Mouse (Mus musculus) midbrain, embryonic 15.5 days (tissue): ENCODE data around the gene Cisd2. TPM values are rescaled to one million over a fixed set of nuclear protein-coding genes. Genes with fewer than 3 reads are reported as not detected.

Experiments used
- ATAC-seq: fragments of 200-750 bp; cut with Nextera tagmentation; replicated peaks from 2 replicates; pipeline ENCODE4 v1.8.0; 2017; ENCODE audit warnings: moderate TSS enrichment
- H3K27ac ChIP-seq: fragments of 300-500 bp; sonication (generic); 2 replicates; pipeline ENCODE4 v1.5.1; 2015; ENCODE audit warnings: mild to moderate bottlenecking, inconsistent platforms
- H3K27me3 ChIP-seq: fragments of 300-500 bp; sonication (generic); replicated peaks from 2 replicates; pipeline ENCODE4 v1.6.1; 2015; ENCODE audit warnings: inconsistent platforms
- H3K36me3 ChIP-seq: fragments of 300-500 bp; sonication (generic); replicated peaks from 2 replicates; pipeline ENCODE4 v1.6.1; 2015; ENCODE audit warnings: inconsistent platforms
- H3K4me1 ChIP-seq: fragments of 300-500 bp; sonication (generic); 2 replicates; pipeline ENCODE4 v1.6.1; 2015; ENCODE audit warnings: inconsistent platforms
- H3K4me2 ChIP-seq: fragments of 300-500 bp; sonication (generic); 2 replicates; pipeline ENCODE4 v1.6.1; 2015; ENCODE audit warnings: inconsistent platforms, mild to moderate bottlenecking, moderate library complexity
- H3K4me3 ChIP-seq: fragments of 300-500 bp; sonication (generic); 2 replicates; pipeline ENCODE4 v1.5.1; 2015; ENCODE audit warnings: mild to moderate bottlenecking, inconsistent platforms
- H3K9ac ChIP-seq: fragments of 300-500 bp; sonication (generic); 2 replicates; pipeline ENCODE4 v1.6.1; 2015; ENCODE audit warnings: mild to moderate bottlenecking, inconsistent platforms
- H3K9me3 ChIP-seq: fragments of 300-500 bp; sonication (generic); 2 replicates; pipeline ENCODE4 v1.6.1; 2016; ENCODE audit warnings: inconsistent platforms
- WGBS: fragments of 180-500 bp; shearing (Covaris S2); methylation state at CpG from one replicate; pipeline ENCODE4 v1.1.7; 2015; ENCODE audit warnings: mixed read lengths; 5-methylcytosine and 5-hydroxymethylcytosine counted together
- polyA plus RNA-seq: library from polyadenylated mRNA; unstranded; fragments of >200 nt; fragmentation: Nextera tagmentation; extraction: Ambion mirVana; gene quantifications from 2 replicates; pipeline ENCODE4 v1.2.1, GENCODE M21; 2015

Gene Cisd2
- polyA plus RNA-seq, 1 experiment from 2014 or later = 72.0 TPM

- H3K9ac ChIP-seq = peak within 1 kb of the TSS; percentile 84
- peaks cover 28% of the 10 kb centered on the region for H3K4me1 ChIP-seq
- peak; percentile 97 for ATAC-seq
- WGBS = under 1% methylated on average over 56 of the region's 56 CpGs
- no peaks in the 10 kb centered on the region for H3K36me3 ChIP-seq
- H3K27ac ChIP-seq = peak within 1 kb of the TSS; percentile 100
- H3K4me3 ChIP-seq = peak within 1 kb of the TSS; percentile 86
- H3K27me3 ChIP-seq = no peaks in the 10 kb centered on the region
- peak within 1 kb of the TSS; percentile 72 for H3K4me2 ChIP-seq
- H3K9me3 ChIP-seq = no peaks in the 10 kb centered on the region
Observed at GRCm38 (mm10) chr3:135437758-135438495, 14.2 kb upstream of the Cisd2 start, which contains the start of gene Ube2d3. TSS of gene Ube2d3 (plus strand) at chr3:135438149.

DNA sequence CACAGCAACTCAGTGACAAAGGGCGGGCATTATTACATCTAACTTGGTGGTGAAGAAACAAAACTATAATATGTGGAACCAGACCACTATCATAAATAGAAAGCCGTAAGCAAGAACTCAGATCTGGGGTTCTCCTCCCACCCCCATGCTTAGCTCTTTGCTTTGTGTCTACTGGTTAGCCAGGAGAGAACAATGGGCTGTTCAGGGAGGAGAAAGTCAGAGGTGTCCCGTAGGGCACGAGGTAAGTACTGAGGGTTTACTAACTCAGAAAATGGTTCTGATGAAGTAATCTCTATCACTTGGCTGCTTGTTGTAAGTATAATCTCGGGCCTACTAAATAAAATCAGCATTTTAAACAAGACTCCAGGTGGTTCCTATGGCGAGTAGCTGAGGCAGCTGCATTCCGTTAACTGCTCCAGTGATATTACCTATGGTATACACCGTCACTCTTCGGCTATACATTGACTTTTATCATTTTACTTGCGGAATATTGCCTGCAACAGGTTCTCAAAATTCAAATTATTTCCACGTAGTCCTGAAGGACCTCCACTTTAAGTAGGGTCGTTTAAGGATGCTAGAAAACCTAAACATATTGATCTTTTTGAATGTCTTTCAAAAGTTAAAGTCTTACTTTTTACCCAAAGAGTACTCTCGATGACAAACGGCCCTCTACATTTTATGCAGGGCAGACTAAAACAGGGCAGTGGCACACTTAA, 13.3 kb upstream of the Cisd2 start:
- peak overlapping the region; percentile 54 for H3K4me2 ChIP-seq
- peak overlapping the region; percentile 43 for H3K9ac ChIP-seq

DNA sequence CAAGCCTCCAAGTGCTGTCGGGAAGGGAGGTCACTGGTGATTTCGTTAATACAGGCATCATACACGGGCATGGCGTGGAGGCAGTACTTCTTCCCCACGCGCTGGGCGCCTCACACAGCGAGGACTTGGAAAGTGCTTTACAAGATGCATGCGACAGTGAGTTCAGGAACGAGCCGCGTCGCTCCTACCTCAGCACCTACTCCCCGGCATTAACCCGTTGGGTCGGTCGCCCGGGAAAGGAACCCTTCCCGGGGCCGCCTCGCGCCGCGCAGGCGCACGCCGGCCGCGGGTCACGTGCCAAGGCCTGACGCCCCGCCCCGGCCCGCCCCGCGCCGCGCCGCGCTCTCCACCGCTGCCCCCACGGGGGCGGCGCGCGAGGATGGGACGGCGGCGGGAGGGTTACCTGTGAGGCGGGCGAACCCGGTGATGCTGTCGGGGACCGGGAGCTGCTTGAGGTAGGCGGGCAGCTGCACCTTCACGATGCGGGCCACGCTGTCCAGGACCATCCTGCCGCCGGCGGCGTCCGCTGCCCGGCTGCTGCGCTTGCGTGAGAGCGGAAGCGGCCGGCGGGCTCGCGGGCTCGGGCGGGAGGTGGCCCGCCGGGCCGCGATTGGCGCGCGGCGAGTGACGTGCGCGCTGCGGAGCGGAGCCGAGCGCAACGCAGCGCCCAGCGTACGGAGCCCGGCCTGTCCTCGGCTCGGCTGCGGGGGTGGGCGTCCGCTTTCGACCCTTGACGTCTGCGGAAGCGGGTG, 693 bp downstream of the Cisd2 start:
- under 1% methylated on average over 103 of the region's 103 CpGs for WGBS
- Histone ChIP-seq H3K36me3 (no peaks in the 10 kb centered on the region), H3K4me3 (peak overlapping the region; percentile 73), H3K9me3 (no peaks in the 10 kb centered on the region), H3K4me1 (peaks cover 26% of the 10 kb centered on the region), H3K27me3 (no peaks in the 10 kb centered on the region), H3K27ac (peak overlapping the region; percentile 99), H3K4me2 (peak overlapping the region; percentile 77), H3K9ac (peak overlapping the region; percentile 78)
- ATAC-seq = peak; percentile 99

More for the DNA sequence above, 13.3 kb upstream of the Cisd2 start:
- H3K36me3 ChIP-seq = no peaks in the 10 kb centered on the region
- H3K4me1 ChIP-seq = peaks cover 24% of the 10 kb centered on the region
- no peaks in the 10 kb centered on the region for H3K27me3 ChIP-seq
- peak overlapping the region; percentile 100 for H3K27ac ChIP-seq
- H3K4me3 ChIP-seq = peak overlapping the region; percentile 86
- no peak for ATAC-seq
- WGBS = 32% methylated on average over 14 of the region's 14 CpGs
- no peaks in the 10 kb centered on the region for H3K9me3 ChIP-seq

- H3K27ac ChIP-seq = peak overlapping the region; percentile 99
- H3K27me3 ChIP-seq = no peaks in the 10 kb centered on the region
- WGBS = 30% methylated on average over 8 of the region's 8 CpGs
- peaks cover 26% of the 10 kb centered on the region for H3K4me1 ChIP-seq
- ATAC-seq = peak; percentile 4; the same call in 1 of the 2 replicates
- H3K9me3 ChIP-seq = no peaks in the 10 kb centered on the region
- peak overlapping the region; percentile 78 for H3K9ac ChIP-seq
- H3K4me2 ChIP-seq = peak overlapping the region; percentile 77
- peak overlapping the region; percentile 73 for H3K4me3 ChIP-seq
- no peaks in the 10 kb centered on the region for H3K36me3 ChIP-seq
Observed at GRCm38 (mm10) chr3:135422232-135422855, 1.4 kb downstream of the Cisd2 start.

DNA sequence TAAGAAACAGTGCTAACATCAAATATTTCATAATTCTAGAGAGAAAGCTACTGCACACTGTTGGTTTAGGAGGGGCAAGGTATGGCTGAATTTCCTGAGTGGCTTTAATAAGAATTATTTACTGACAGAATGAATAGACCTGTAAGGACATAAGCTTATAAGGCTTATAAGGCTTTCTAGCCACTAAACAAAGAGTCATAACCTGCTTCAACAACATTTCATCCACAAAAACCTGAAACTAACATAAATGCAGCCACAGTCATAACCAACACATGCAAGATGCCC, 2.5 kb downstream of the Cisd2 start:
- Histone ChIP-seq H3K9ac (no peak overlapping the region), H3K4me2 (no peak overlapping the region), H3K36me3 (no peaks in the 10 kb centered on the region; the same call in 1 of the 2 replicates), H3K4me3 (no peak overlapping the region), H3K27ac (no peak overlapping the region), H3K27me3 (no peaks in the 10 kb centered on the region), H3K4me1 (peaks cover 26% of the 10 kb centered on the region), H3K9me3 (no peaks in the 10 kb centered on the region)
- ATAC-seq = no peak

DNA sequence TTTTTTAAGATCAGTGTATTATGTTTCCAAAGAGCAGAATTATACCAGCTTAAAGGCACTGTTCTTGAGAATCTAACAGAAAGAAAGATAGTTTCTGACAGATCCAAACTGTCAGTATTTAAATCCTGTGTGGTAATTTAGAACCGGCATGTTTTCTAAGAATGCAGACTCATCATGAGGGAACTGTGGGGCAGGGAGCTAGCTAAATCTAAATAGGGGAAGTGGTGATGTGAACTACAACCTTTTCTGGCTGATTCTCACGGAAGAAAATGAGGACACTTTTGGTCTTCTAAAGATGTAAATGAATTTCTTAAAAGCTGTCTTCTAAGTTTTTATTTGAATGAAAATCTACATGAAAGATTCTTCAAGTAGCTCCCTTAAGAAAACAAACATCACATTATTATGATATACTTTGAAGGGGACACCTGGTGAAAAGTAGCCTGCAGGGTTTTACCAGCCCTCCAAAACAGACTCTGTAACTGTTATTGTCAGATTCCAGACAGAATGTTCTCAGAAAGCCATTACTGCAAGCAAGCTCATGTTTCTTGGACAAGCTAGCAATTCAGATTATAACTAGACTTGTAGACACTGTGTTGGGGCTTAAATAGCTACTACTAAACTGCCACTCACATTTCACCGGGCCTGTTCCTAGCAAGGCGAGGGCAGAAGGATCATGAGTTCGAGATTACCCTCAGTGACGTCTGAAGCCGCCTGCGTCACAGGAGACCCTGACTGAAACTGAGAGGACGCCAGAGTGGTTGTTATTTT, 3.0 kb downstream of the Cisd2 start:
- H3K27me3 ChIP-seq = no peaks in the 10 kb centered on the region
- ATAC-seq = no peak
- H3K9ac ChIP-seq = no peak overlapping the region
- H3K36me3 ChIP-seq = no peaks in the 10 kb centered on the region; the same call in 1 of the 2 replicates
- H3K9me3 ChIP-seq = no peaks in the 10 kb centered on the region
- 90% methylated on average over 9 of the region's 9 CpGs for WGBS
- peaks cover 26% of the 10 kb centered on the region for H3K4me1 ChIP-seq
- no peak overlapping the region for H3K27ac ChIP-seq
- no peak overlapping the region for H3K4me2 ChIP-seq
- no peak overlapping the region for H3K4me3 ChIP-seq

GRCm38 (mm10) chr3:135417799-135418198, 5.9 kb downstream of the Cisd2 start:
- Histone ChIP-seq H3K36me3 (no peaks in the 10 kb centered on the region; the same call in 1 of the 2 replicates), H3K9ac (no peak overlapping the region), H3K27ac (no peak overlapping the region), H3K4me1 (peaks cover 18% of the 10 kb centered on the region), H3K9me3 (no peaks in the 10 kb centered on the region), H3K27me3 (no peaks in the 10 kb centered on the region), H3K4me2 (no peak overlapping the region), H3K4me3 (no peak overlapping the region)
- 85% methylated on average over 3 of the region's 3 CpGs for WGBS
- no peak for ATAC-seq

DNA sequence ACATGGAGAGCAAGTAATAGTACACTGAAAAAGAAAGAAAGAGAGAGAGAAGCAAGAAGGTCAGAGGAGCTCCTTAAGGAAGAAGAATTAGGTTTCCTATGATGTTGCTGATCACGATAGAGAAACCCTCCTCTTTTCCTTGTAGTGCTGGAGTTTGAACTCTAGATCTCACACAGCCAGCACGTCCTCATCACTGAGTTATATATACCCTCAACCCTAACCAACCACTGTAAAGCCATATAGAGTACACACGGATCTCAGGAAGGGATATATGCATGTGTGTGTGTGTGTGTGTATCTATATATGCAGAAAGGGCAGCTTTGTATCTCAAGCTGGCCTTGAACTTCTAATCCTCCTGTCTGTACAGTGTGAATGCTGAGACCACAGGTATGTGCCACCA, 6.5 kb downstream of the Cisd2 start:
- no peak for ATAC-seq
- no peaks in the 10 kb centered on the region for H3K27me3 ChIP-seq
- H3K4me2 ChIP-seq = no peak overlapping the region
- whole genome bisulfite sequencing = 81% methylated on average over 3 of the region's 3 CpGs
- no peaks in the 10 kb centered on the region for H3K9me3 ChIP-seq
- peaks cover 15% of the 10 kb centered on the region for H3K4me1 ChIP-seq
- no peaks in the 10 kb centered on the region; the same call in 1 of the 2 replicates for H3K36me3 ChIP-seq
- no peak overlapping the region for H3K27ac ChIP-seq
- no peak overlapping the region for H3K9ac ChIP-seq
- no peak overlapping the region for H3K4me3 ChIP-seq

DNA sequence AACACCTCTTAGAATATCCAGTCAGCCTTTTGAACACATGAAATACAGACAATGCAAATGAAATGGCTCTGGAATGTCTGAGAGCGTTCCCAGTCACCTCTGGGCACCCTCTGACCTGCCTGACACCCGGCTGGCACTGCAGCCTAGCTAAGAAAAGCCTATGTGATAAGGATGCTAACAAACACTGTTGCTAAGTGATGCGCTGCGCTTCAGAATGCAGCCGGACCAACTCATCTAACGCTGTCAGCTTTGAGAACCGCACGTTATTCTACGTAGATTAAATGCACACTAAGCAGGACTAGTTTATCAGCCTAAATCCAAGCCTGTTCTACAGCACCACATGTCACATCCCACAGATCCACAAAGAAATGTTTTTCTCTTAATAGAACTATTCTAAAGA, 11.9 kb downstream of the Cisd2 start:
- H3K4me1 ChIP-seq = 0 out of 2 replicates have a peak, but pooled peaks cover 5% of the 10 kb centered on the region
- WGBS = 44% methylated on average over 9 of the region's 9 CpGs
- H3K36me3 ChIP-seq = peaks cover 5% of the 10 kb centered on the region; the same call in 1 of the 2 replicates
- H3K27me3 ChIP-seq = no peaks in the 10 kb centered on the region
- no peak overlapping the region for H3K27ac ChIP-seq
- no peaks in the 10 kb centered on the region for H3K9me3 ChIP-seq
- ATAC-seq = no peak
- H3K4me3 ChIP-seq = no peak overlapping the region
- H3K9ac ChIP-seq = no peak overlapping the region
- H3K4me2 ChIP-seq = no peak overlapping the region

DNA sequence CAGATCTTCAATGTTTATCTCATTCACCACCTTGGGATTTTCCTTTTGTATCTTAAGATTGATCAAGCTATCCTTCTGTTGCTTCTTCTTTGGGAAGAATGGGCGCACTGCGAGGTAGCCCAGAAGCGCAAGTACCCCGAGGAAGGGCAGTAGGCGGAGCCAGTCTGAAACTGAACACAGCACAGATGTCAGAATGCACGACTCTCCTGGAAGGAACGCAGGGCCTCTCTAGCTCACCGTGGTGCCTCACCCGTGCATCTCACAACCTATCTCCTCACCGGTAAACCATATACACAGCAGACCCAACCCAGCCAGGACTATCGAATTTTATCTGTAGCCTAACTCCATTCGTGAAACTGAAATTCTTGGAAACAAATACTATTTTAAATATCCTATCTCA, 12.7 kb downstream of the Cisd2 start:
- Histone ChIP-seq H3K36me3 (peaks cover 6% of the 10 kb centered on the region; the same call in 1 of the 2 replicates), H3K27ac (no peak overlapping the region), H3K9me3 (no peaks in the 10 kb centered on the region), H3K27me3 (no peaks in the 10 kb centered on the region), H3K9ac (no peak overlapping the region), H3K4me2 (no peak overlapping the region), H3K4me3 (no peak overlapping the region), H3K4me1 (0 out of 2 replicates have a peak, but pooled peaks cover 5% of the 10 kb centered on the region)
- no peak for ATAC-seq
- WGBS = 92% methylated on average over 12 of the region's 12 CpGs

DNA sequence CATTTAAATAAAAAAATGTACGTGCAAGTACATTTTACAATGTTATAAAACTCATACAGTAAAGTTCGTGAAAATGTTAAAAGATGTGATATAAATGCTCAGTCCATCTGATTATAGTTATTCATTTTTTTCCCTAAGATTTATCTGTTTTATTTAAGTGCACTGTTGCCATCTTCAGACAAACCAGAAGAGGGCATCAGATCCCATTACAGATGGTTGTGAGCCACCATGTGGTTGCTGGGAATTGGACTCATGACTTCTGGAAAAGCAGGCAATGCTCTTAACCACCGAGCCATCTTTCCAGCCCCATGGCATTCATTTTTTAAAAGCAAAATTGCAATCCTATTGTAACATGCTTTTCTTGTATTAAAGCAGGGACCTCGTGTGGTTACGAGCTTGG, 14.5 kb downstream of the Cisd2 start:
- Histone ChIP-seq H3K27ac (no peak overlapping the region), H3K4me3 (no peak overlapping the region), H3K9ac (no peak overlapping the region), H3K9me3 (no peaks in the 10 kb centered on the region), H3K4me1 (0 out of 2 replicates have a peak, but pooled peaks cover 5% of the 10 kb centered on the region), H3K27me3 (no peaks in the 10 kb centered on the region), H3K4me2 (no peak overlapping the region), H3K36me3 (peaks cover 10% of the 10 kb centered on the region; the same call in 1 of the 2 replicates)
- ATAC-seq = no peak
- 97% methylated on average over 5 of the region's 5 CpGs for WGBS
